Mouse (Mus musculus): ENCODE results near the gene Muc3. TPM values are rescaled to one million over a fixed set of nuclear protein-coding genes. Genes with fewer than 3 reads are reported as not detected.

Gene Muc3
- total RNA-seq, 2 experiments from 2014 or later: not detected

GRCm38 (mm10) chr5:137091560-137091959 is 57.6 kb downstream of the Muc3 start:
- no peak for DNase-seq

- no peak for DNase-seq
Observed at GRCm38 (mm10) chr5:137090870-137091269, 58.3 kb downstream of the Muc3 start.

GRCm38 (mm10) chr5:137087410-137087809 is 61.7 kb downstream of the Muc3 start:
- DNase-seq: no peak

- DNase-seq: no peak
Observed at GRCm38 (mm10) chr5:137085731-137086130, 63.4 kb downstream of the Muc3 start.

GRCm38 (mm10) chr5:137085021-137085420 is 64.1 kb downstream of the Muc3 start:
- DNase-seq: no peak

Other genes starting within 250 kb of the Muc3 start
- gene Ift22, start 241.2 kb downstream of the Muc3 start, total RNA-seq (2021): 10 to 100 TPM; 87.2 to 94.7 TPM
- 100 to 1,000 TPM; 222 to 225 TPM for gene Fis1, start 196.0 kb downstream of the Muc3 start, total RNA-seq (2021)
- under 1 TPM in 1 of 2 experiments, not detected in 1; 0.20 TPM for gene Cldn15, start 182.7 kb downstream of the Muc3 start, total RNA-seq (2021)
- gene Plod3, start 162.3 kb downstream of the Muc3 start, total RNA-seq (2021): 10 to 100 TPM; 39.2 to 41.0 TPM
- gene Znhit1, start 161.3 kb downstream of the Muc3 start, total RNA-seq (2021): 10 to 100 TPM; 82.4 to 85.2 TPM
- gene Vgf, start 122.9 kb downstream of the Muc3 start, total RNA-seq (2021): 100 to 1,000 TPM; 185 to 237 TPM
- gene Ap1s1, start 103.2 kb downstream of the Muc3 start, total RNA-seq (2021): 100 to 1,000 TPM; 286 to 323 TPM
- under 1 TPM; 0.37 to 0.56 TPM for gene Serpine1, start 77.1 kb downstream of the Muc3 start, total RNA-seq (2021)
- 1 to 10 TPM; 4.6 to 6.5 TPM for gene Trim56, start 33.1 kb downstream of the Muc3 start, total RNA-seq (2021)
- gene Muc3a, start 63.1 kb upstream of the Muc3 start, total RNA-seq (2021): 1 to 10 TPM; 3.5 to 4.9 TPM
- 10 to 100 TPM; 57.1 to 62.7 TPM for gene Ache, start 138.2 kb upstream of the Muc3 start, total RNA-seq (2021)
- gene Ufsp1, start 145.3 kb upstream of the Muc3 start, total RNA-seq (2021): 10 to 100 TPM in 1 of 2 experiments, 1 to 10 TPM in 1; 8.6 to 12.2 TPM
- gene Srrt, start 158.4 kb upstream of the Muc3 start, total RNA-seq (2021): 100 to 1,000 TPM; 209 to 228 TPM
- gene Trip6, start 165.1 kb upstream of the Muc3 start, total RNA-seq (2021): 1 to 10 TPM; 5.8 to 6.9 TPM
- gene Slc12a9, start 184.3 kb upstream of the Muc3 start, total RNA-seq (2021): 10 to 100 TPM; 27.4 to 28.3 TPM
- 1 to 10 TPM; 4.2 to 4.6 TPM for gene Ephb4, start 200.8 kb upstream of the Muc3 start, total RNA-seq (2021)

Data from layer of hippocampus, postnatal 36 days (tissue).